Mouse (Mus musculus) G1E (cell line): ENCODE results near the gene Rassf2.

Experiments
- CTCF ChIP-seq: IDR thresholded peaks from 2 replicates; pipeline ENCODE4 v1.5.1; 2012; ENCODE audit warnings: low read depth, low read length, inconsistent platforms, mixed read lengths
- GATA1 ChIP-seq: IDR thresholded peaks from 2 replicates; pipeline ENCODE4 v1.6.1; 2012; ENCODE audit warnings: borderline replicate concordance, low read length, inconsistent platforms, mixed read lengths
- GATA2 ChIP-seq: IDR thresholded peaks from 2 replicates; pipeline ENCODE4 v1.6.1; 2012; ENCODE audit warnings: low read depth, low read length, inconsistent platforms, borderline replicate concordance

- TF ChIP-seq CTCF (no peak), GATA2 (no peak), GATA1 (no peak)
Measured at GRCm38 (mm10) chr2:131997356-131997755, 32.7 kb downstream of the Rassf2 start.
